Mouse (Mus musculus) cerebellum, postnatal 10 days (tissue): ENCODE data around the gene Cab39l.
"Not testable (repeated sequence)": the region's sequence is repeated elsewhere in the genome, so short reads cannot be mapped to it uniquely, and the experiment has no call there.

Experiments used
- DNase-seq, 2 experiments: peaks; one replicate each; pipeline ENCODE4 v3.0.0; 2021; ENCODE audit warnings: mixed read lengths in 2 of 2

Cab39l gene

DNA sequence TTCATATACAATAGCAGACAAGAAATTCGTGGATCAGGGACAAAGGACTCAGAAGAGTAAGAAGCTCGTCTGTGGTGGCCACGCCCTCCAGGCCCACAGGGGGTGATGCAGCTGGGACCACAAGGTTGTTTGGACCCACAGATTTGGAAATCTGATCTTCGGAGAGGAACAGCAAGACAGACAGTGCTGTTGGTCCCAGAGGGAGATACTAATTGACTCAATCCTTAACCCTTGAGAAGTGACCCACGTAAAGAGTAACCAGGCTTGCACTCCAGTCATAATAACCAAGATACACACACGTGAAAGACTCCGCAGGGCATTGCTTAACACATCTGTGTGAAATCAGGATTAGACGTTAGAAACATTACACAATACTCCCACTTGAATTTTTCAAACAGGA lies 151.1 kb downstream of the Cab39l start:
- DNase-seq, result no peak

DNA sequence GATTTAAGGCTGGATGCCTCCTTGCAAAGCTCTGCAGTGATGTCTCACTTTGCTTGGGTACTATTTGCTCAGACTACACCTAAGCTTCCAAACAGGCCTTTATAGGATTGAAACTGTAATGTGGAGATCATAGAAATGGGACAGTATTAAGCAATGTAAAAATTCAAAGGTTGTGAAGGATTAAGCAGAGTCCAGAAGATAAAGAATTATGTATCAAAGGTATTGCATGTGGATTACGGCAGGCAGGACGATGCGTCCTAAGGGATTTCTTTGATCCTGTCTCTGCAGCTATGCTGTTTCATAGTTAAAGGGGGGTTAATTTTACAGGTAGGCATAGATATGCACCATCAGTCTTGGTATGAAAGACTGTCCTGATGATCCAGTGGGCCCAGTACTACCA lies 151.8 kb downstream of the Cab39l start:
- no peak for DNase-seq

DNA sequence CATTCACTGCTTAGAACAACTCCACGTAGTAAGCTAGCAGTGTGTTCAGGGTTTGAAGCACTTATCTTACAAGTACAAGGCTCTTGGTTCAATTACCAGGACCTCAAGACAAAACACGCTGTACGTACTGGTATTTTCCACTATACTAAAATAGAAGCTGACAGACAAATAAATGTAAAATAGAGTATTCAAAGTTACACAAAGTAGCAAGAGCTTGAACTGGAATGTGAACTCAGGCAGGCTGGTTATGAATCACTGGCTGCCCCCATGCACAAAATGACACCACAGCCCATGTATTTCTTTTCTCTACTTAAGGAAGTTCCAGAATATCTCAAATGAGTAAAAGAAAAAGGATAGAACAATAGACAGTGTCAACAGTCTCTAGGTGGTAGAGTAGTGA lies 154.2 kb downstream of the Cab39l start:
- no peak for DNase-seq

DNA sequence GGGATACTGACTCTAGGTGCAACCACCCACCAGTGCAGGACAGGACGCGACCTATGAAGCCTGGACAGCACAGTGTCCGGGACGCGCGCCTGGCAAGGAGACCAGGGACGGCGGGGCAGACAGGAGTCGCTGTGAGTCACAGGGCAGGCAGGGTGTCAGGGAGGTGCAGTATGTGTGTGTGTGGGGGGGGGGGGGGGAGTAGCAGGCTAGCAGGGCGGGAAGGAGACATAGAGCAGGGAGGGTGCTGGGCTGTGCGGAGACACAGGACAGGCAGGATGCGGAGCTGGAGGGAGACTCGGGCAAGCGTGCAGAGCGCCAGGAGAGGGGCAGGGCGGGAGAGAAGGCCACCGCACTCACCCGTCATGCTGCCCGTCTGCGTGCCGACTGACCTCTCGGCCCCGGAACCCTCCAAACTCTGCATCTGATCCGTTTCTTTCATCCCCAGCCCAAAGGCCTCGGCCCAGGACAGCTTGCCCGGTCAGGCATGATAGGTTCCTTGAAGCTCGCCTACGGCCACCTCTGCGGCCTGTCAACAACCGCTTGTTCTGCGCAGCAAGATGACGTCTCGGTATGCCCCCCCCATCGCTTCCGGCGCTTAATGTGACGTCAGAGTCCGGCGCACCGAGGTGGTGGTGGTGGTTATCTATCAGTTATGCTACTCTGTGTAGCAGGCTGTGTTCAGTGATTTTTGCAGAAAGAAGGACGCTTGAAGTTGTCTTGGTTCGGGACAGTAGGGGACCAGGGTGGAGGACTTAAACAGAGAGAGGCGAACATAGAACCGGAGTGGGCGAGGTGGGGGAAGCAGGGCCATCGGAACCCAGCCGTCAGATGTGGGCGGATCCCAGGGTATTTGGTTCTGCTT lies 156.9 kb downstream of the Cab39l start, which contains the start of gene Cdadc1:
Cdadc1 (minus strand) TSS at position 562 of the 862 bp plus-strand sequence.
- peak; percentile 98 to 99 for DNase-seq

DNA sequence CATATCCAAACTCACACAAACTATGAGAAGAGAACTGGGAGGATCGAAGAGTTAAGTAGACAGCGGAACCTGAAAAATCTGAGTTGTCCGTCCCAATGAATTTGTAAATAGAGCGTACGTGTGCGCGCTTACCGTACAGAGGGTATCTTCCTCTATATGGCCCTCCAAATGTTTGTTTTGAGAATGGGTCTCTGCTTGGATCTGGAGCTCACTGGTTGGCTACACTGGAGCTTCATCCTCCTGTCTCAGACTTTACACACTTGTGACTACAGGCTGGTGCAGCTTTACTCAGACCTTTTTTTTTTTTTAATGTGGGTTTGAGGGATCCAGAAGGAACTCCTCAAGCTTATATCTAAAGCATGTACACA lies 157.5 kb downstream of the Cab39l start:
- no peak for DNase-seq

DNA sequence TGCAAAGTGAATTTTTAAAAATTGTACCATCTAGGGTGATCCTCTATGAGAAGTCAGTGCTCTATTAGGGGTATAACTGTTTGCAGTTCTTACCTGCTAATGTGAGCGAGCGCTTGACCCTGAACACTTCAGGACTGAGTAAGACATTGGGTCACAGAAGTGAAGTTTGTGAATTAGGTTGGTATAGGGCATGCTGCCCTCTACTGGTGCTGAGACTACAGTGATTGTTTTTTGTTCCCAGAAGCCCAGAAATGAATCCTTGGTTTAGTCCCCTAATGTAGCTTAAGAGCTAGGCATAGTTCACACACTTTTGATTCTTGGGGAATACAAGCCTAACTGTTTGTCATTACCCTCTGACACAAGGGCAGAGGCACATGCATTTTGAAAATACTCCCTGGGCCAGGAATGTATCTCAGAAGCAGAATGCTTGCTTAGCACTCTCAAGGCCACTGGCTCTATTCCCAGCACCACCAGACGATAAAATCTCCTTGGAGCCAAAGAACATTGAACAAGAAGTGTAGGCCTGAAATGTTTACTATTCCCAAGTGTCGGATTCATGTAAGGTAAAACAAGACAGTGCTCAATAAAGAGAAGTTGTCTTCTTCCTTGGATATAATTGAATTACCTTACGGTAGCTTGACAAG lies 163.4 kb downstream of the Cab39l start:
- peak; percentile 47 to 52 for DNase-seq

DNA sequence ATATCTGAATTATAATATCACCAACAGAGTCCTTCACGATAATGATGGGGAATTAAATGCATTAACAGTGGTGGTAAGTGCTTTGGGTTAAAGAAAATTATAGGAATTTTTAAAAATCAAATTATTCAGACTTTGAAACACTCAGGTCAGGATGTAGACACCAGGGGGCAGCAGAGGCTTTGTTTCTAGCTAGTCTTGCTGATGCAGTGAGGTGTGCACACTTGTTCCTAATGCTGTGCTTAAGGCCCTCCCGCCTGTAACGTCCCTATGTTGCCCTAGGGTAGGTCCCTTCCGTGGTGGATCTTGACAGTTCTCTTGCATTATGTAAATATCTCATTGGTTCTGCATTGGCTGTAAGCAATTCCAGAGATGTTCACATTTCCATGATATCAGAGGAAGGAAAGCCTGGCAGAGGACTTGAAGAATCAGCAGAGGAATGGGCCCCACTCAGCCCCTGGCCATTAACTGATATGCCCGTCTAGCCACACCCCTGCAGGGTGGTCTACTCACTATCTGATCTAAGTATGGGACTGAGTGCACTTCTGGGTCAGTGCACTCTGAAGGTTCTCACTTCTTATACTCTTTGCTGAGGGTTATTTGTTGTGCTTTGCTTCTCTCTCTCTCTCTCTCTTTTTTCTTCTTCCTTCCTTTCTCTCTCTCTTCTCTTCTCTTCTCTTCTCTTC lies 165.0 kb downstream of the Cab39l start:
- DNase-seq, result peak; percentile 87 to 92

DNA sequence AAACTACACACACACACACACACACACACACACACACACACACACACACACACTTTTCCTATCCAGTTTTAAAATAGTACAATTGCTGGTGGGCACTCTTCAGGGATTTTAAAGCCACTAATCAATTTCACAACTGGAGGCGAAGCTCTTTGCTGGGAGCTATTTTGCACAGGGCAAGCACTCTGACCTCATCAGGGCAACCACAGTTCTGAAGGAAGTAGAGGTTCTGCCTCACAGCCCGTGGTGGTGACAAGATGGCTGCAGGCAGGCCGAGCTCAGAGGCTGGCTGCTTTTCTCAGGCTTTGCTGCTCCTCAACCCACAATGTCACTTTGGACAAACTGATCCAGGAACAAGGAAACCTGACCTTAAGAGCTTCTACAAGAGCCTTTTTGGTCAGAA lies 166.2 kb downstream of the Cab39l start:
- DNase-seq, result no peak

DNA sequence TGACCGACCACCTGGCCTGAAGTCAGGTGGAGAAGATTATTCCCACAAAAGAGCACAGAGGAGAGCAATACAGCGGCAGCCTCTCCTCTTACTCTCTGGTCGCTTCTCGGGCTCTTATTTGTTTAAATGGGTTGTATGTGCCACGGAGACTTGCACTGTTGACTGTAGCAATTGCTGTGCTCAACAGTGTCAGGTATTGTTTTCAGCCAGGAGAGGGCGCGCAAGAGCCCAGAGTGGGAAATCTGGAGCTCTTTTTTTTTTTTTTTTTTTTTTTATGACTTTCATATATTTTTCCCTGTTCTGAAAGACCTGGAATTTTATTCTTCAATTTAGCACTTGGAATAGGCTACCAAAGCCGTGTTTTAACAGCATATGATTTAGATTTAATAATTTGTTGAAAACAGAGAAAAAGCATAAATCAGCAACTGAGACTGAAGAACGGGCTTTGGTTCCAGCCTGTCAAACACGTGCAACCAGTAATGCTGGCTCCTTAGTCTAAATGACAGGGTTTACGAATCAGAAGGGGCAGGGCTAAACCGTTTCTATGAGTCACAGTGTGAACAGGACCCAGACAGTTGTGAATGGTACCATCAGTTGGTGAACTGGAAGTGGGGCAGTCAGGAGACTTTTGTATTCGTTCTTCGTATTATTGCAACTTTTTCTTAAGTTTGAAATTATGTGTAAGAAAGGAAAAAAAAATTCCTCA lies 172.3 kb downstream of the Cab39l start:
- peak; percentile 88 to 90 for DNase-seq

DNA sequence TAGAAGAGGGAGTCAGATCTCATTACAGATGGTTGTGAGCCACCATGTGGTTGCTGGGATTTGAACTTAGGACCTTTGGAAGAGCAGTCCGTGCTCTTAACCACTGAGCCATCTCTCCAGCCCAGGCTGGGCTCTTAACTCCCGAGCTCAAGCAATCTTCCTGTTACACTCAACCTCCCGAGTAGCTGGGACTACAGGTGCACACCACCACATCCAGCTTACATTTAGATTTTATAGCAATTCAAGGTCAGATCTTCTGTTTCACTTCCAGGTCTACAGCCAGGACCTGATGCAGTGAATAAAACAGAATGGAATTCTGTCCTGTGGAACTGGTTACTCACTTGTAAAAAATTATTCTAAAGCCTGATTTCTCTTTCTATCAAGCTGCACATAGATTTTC lies 173.4 kb downstream of the Cab39l start:
- DNase-seq, result not testable (repeated sequence)

DNA sequence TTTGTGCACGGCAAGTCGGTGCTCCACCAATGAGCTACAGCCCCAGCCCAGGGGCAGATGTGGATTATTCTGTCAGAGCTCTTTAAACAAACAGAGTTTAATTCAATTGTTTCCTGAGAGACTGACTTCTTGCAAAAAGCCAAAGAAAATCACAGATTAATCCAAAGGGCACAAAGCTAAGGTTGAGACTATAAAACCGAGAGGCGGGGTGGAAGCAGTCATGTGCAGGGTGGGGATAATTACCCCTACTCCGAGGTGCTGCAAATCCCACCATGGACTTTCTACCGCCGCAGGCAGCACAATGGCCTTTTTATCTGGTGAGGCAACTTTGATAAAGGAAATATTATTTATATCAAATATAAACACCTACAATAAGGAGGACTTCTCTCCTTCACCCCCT lies 176.0 kb downstream of the Cab39l start:
- no peak for DNase-seq

DNA sequence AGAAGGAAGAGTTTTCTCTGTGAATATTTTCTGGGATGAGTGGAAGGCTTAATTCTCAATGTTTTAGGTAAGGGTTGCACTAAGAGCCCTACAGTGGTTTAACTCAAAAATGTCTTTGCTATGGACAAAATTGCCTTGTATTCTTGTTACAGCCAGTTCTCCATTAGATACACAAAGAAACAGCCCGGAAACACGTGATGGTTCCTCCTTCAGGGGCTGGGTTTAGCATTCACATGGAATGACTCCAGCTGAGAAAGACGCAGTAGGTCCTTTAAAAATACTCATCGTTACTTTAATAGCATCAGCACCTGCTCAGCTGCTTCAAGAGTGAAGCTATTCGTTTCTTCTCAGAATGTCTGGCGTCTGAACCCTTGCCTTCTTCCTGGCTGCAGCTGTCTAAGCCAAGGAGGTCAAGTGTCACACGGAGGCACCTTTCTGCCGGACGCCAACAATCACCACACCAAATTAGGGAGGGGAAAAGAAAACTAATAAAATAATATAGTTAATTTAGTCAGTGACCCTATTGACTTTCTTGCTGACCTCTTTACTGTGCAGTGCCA lies 183.6 kb downstream of the Cab39l start:
- DNase-seq, result no peak

DNA sequence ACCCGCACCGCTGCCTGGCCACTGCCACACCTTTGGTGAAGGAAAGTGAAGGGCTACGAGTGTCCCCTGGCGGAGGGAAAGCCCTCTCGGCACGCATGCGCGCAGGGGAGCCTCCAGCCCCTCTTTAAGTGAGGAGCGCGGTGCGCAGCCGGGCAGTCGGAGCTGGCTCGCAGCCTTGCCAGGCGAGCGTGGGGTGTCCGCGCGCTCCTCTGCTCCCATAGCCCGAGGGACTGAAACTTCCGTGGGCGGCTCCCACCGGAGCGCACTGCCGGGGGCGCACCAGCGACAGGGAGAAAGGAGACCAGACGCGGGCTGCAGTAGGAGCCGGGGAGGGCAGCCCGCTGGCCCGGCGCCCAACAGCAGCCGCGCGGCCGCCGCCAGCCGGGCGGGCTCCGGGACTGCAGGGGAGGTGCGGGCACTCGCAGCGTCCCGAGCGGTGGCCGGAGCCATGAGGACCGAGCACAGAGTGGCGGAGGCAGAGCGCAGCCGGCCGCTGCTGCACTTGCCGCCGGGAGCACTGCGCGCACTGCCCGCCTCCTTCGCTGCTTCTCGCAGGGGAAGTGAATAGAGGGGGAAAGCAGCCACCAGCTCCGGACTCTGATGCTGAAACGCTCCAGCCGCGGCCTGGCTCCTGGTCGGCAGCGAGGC lies 184.5 kb downstream of the Cab39l start, which contains the start of gene Shisa2:
Shisa2 (plus strand) TSS at position 151 of the 648 bp plus-strand sequence.
- peak; percentile 82 to 89 for DNase-seq

DNA sequence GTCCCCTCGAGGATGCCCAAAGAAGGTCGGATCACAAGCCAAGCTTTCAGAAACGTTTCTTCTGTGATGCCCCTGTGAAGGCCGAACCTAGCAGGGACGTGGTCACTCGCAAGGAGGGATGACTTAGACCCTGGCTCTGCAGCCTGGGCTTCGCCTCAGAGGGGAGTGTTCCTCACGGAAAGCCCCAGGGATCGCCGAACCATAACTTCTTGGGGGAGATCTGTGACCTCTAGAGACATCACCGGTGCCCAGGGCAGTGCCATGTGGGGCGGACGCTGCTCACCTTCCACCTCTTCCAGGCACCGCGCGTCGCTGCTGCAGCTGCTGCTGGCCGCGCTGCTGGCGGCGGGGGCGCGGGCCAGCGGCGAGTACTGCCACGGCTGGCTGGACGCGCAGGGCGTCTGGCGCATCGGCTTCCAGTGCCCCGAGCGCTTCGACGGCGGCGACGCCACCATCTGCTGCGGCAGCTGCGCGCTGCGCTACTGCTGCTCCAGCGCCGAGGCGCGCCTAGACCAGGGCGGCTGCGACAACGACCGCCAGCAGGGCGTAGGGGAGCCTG lies 185.1 kb downstream of the Cab39l start:
- DNase-seq, result peak; percentile 77 to 85

DNA sequence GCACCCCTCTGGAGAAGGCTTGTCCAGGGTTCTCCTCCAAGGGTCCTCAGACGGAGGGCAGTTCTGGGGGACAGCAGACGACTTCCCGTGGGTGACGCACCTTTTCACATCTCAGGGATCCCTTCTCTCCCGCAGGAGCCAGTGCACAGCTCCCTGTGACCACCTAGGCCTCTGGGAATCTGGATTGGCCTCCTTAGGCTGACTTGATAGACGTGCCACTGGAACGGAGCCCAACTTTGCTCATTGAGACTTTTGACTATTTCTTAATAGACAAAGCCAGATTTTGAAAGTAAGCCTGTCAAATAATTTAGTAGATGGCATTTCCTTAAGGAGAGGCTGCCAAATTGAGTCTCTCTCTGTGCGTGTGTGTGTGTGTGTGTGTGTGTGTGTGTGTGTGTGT lies 185.9 kb downstream of the Cab39l start:
- DNase-seq, result peak; percentile 52 to 53

DNA sequence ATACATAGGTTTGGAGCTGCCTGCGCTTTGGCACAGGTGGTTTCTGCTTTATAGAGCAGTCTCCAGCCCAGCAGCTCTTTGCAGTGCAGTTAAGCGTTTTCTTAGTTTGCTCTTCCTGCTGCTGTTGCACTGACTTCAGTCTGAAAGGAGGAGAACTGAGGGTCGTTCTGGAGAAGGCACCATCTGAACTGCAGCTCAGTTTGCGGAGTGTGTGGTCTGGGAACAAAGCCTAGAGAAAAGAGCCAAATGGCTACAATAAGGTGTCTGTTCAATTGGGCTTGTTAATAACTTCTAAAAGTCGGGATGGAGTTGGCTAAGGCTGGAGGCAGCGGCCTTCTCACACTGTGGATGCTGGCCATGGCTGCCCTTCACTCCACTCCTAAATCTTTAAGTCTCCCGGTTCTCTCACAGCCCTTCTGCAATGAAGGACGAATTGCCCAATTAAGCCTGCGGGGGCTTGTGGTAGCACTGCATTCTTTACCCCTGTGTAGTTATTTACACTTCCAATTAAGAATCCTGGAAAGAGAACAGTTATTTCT lies 186.4 kb downstream of the Cab39l start:
- peak; percentile 28 to 32 for DNase-seq

DNA sequence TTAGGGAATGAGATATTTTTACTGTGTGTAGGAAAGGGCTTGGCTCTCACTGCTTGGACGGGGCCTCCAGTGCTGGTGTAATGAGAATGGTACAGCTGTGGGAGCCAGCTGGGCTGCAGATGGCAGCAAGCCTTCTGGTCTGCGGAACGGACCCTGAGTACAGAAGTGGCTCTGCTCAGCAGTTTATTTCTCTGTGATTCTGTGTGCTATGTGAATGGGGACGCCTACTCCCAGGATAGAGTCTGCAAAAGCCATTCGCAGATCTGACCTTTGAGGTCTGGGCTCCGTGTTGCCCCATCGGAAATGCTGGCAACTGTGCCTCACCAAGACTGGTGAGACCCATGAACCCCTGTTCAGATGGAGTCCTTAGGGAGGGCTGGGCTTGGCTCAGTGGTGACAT lies 187.1 kb downstream of the Cab39l start:
- peak; percentile 37 to 56 for DNase-seq

DNA sequence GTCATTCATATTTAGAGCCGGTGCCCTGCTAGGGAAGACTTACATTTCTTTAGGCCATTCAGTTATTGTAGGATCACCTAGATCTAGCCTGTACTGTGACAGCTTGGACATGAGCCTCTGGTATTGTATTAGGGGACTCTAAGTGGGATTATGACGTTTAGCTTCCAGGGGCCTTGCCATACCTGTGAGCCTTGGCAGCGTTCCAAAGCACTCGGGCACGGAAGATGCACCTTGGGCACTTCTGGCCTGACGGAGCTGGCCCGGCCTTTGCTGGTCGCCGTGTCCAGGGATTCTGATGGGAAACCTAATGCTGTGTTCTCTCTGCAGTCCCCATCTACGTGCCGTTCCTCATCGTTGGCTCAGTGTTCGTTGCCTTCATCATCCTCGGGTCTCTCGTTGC lies 188.5 kb downstream of the Cab39l start:
- peak; percentile 23 to 33 for DNase-seq

DNA sequence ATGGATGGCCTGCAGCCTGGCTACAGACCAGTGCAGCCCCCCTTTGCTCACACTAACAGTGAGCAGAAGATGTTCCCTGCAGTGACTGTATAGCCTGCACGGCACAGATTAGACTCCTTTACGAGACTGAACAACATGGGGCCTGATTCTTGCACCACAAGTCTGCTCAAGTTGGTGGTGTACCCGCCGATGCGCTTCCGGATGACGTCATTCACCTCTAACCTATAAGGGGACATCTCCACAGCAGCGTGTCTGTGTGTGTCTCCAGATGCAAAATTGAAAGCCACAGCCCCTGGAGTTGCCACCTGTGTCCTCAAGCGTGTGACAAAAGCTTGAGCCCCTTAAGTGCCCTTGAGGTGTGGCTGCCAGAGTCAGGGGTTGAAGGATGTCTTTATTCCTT lies 189.3 kb downstream of the Cab39l start:
- DNase-seq, result no peak

DNA sequence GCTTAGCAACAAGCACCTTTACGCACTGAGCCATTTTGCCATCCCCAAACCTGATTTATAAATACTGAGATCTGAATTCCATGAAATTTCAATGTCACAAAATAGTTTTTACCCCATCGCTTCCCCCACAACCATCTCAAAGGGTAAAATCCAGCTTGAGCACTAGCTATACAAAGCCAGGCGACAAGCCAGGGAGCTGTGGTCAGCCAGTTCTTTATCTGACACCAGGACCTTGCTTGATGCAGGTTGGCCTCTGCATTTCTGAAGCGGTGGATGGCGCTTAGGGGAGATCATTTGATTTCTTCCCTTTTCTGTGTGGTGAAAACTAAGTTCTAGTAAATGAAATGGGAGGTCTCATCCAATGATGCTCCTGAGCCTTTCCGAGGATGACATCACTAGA lies 191.3 kb downstream of the Cab39l start:
- no peak for DNase-seq

DNA sequence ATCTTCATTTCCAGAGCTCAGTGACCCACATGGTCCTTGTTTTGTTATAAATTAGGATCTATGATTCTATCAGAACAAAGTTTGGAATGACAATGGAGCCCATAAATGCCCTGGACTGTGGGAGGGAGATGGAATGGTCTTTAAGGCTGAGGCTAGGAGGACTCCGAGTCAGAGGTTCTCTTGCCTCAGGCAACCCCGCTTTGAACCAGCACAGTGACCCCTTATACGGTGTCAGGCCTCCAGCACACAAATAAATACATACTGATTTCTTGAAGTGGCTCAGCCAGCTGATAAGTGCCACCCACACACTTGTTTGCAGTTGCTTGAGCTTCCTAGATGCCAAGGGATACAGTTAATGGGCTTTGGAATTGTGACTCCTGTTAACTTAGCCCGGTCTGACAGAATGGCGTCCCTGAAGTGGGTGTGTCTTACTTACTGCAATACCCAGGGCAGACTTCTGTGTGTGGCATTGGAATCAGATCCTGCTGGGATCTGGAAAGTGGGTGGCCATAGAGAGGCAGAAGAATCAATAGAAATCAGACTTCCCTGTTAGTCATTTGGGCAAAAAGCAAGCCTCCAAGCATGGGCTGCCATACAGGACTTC lies 192.6 kb downstream of the Cab39l start:
- DNase-seq, result no peak
